Mouse (Mus musculus) hindbrain, embryonic 16.5 days (tissue): ENCODE measurements around the gene Spcs2. TPM values are rescaled to one million over a fixed set of nuclear protein-coding genes. Genes with fewer than 3 reads are reported as not detected.

ENCODE experiments used
- ATAC-seq: fragments of 200-750 bp; cut with Nextera tagmentation; 2 replicates; pipeline ENCODE4 v1.8.0; 2017; ENCODE audit warnings: moderate TSS enrichment, moderate library complexity
- H3K27ac ChIP-seq: fragments of 300-500 bp; sonication (generic); 2 replicates; pipeline ENCODE4 v1.5.1; 2014; ENCODE audit warnings: low read depth, mild to moderate bottlenecking, control low read depth, low read length, moderate library complexity
- H3K27me3 ChIP-seq: fragments of 300-500 bp; sonication (generic); replicated peaks from 2 replicates; pipeline ENCODE4 v1.6.1; 2014; ENCODE audit warnings: low read length; ENCODE audit not compliant: control insufficient read depth, insufficient read depth
- H3K36me3 ChIP-seq: fragments of 300-500 bp; sonication (generic); 2 replicates; pipeline ENCODE4 v1.6.1; 2014; ENCODE audit warnings: mild to moderate bottlenecking, low read length, moderate library complexity, mixed read lengths; ENCODE audit not compliant: control insufficient read depth, insufficient read depth
- H3K4me1 ChIP-seq: fragments of 300-500 bp; sonication (generic); 2 replicates; pipeline ENCODE4 v1.6.1; 2014; ENCODE audit warnings: low read depth, low read length; ENCODE audit not compliant: control insufficient read depth, insufficient read depth
- H3K4me2 ChIP-seq: fragments of 300-500 bp; sonication (generic); 2 replicates; pipeline ENCODE4 v1.6.1; 2014; ENCODE audit warnings: mild to moderate bottlenecking, low read length, control low read depth, moderate library complexity
- H3K4me3 ChIP-seq: fragments of 300-500 bp; sonication (generic); 2 replicates; pipeline ENCODE4 v1.5.1; 2014; ENCODE audit warnings: mild to moderate bottlenecking, low read length, control low read depth, moderate library complexity
- H3K9ac ChIP-seq: fragments of 300-500 bp; sonication (generic); 2 replicates; pipeline ENCODE4 v1.6.1; 2014; ENCODE audit warnings: low read depth, mild to moderate bottlenecking, control low read depth, low read length, moderate library complexity
- H3K9me3 ChIP-seq: fragments of 300-500 bp; sonication (generic); 2 replicates; pipeline ENCODE4 v1.6.1; 2014; ENCODE audit warnings: mild to moderate bottlenecking, low read length, moderate library complexity; ENCODE audit not compliant: control insufficient read depth
- WGBS: fragments of 180-500 bp; shearing (Covaris S2); extraction: QIAGEN DNeasy Blood & Tissue Kit; methylation state at CpG from one replicate; pipeline ENCODE4 v1.1.7; 2014; 5-methylcytosine and 5-hydroxymethylcytosine counted together
- polyA plus RNA-seq: library from polyadenylated mRNA; unstranded; fragments of >200 nt; fragmentation: Nextera tagmentation; extraction: Ambion mirVana; gene quantifications from 2 replicates; pipeline ENCODE4 v1.2.1, GENCODE M21; 2015

The Spcs2 gene
- polyA plus RNA-seq, 1 experiment from 2014 or later: 290 TPM

- Histone ChIP-seq H3K9ac (no peak overlapping the region), H3K27me3 (no peaks in the 10 kb centered on the region), H3K27ac (no peak overlapping the region), H3K4me1 (peaks cover 14% of the 10 kb centered on the region), H3K4me2 (no peak overlapping the region), H3K4me3 (no peak overlapping the region), H3K36me3 (no peaks in the 10 kb centered on the region), H3K9me3 (no peaks in the 10 kb centered on the region)
- ATAC-seq: no peak
- 78% methylated on average over 7 of the region's 7 CpGs for WGBS
Observed at GRCm38 (mm10) chr7:99799118-99799517, 64.1 kb downstream of the Spcs2 start.

DNA sequence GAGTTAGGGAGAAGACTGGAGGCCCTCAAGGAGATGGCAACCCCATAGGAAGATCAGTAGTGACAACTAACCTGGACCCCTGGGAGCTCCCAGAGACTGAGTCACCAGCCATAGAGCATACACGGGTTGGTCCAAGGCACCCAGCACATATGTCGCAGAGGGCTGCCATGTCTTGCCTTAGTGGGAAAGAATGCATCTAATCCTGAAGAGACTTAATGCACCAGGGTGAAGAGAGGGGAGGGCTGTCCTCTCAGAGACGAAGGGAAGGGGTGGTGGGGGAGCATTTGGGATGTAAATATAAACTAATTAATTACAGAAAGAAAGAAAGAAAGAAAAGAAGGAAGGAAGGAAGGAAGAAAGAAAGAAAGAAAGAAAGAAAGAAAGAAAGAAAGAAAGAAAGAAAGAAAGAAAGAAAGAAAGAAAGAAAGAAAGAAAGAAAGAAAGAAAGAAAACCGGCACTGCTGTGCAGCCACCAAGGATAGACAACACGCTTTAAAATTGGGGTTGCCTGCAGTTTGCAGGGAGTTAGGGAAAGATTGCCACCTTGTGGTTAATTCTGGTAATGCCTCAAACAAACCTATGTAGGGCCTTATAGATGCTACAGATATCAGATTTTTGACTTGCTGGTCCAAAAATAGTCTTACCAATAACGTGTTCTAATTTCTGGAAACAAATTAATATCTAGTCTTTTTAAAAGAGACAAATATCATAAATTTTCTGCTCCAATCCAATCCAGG, 65.2 kb downstream of the Spcs2 start:
- Histone ChIP-seq H3K27me3 (no peaks in the 10 kb centered on the region), H3K4me3 (no peak overlapping the region), H3K4me2 (no peak overlapping the region), H3K9me3 (no peaks in the 10 kb centered on the region), H3K27ac (no peak overlapping the region), H3K9ac (no peak overlapping the region), H3K36me3 (no peaks in the 10 kb centered on the region), H3K4me1 (peaks cover 14% of the 10 kb centered on the region)
- ATAC-seq: peak; percentile 79
- WGBS: 31% methylated on average over 6 of the region's 6 CpGs

GRCm38 (mm10) chr7:99797261-99797660, 66.0 kb downstream of the Spcs2 start:
- Histone ChIP-seq H3K27me3 (no peaks in the 10 kb centered on the region), H3K27ac (no peak overlapping the region)

GRCm38 (mm10) chr7:99796471-99796870, 66.8 kb downstream of the Spcs2 start:
- no peak overlapping the region for H3K9ac ChIP-seq
- no peak overlapping the region for H3K4me2 ChIP-seq
- H3K4me3 ChIP-seq: no peak overlapping the region
- H3K27me3 ChIP-seq: no peaks in the 10 kb centered on the region
- no peaks in the 10 kb centered on the region for H3K9me3 ChIP-seq
- no peak overlapping the region for H3K27ac ChIP-seq
- H3K36me3 ChIP-seq: no peaks in the 10 kb centered on the region
- no peak for ATAC-seq
- 65% methylated on average over 3 of the region's 3 CpGs for WGBS
- H3K4me1 ChIP-seq: peaks cover 14% of the 10 kb centered on the region

More at GRCm38 (mm10) chr7:99797261-99797660, 66.0 kb downstream of the Spcs2 start:
- H3K4me1 ChIP-seq: peaks cover 14% of the 10 kb centered on the region
- no peak overlapping the region for H3K4me2 ChIP-seq
- no peaks in the 10 kb centered on the region for H3K36me3 ChIP-seq
- whole genome bisulfite sequencing: 44% methylated on average over 3 of the region's 3 CpGs
- no peak overlapping the region for H3K4me3 ChIP-seq
- no peak overlapping the region for H3K9ac ChIP-seq
- ATAC-seq: no peak
- no peaks in the 10 kb centered on the region for H3K9me3 ChIP-seq

GRCm38 (mm10) chr7:99795192-99795981, 67.9 kb downstream of the Spcs2 start:
- peak; percentile 67 for ATAC-seq
- H3K9ac ChIP-seq: peak overlapping the region; percentile 47; the same call in 1 of the 2 replicates
- no peaks in the 10 kb centered on the region for H3K36me3 ChIP-seq
- H3K27ac ChIP-seq: 0 out of 2 replicates have a peak overlapping the region, but pooled peaks have one; percentile 11
- H3K4me3 ChIP-seq: 0 out of 2 replicates have a peak overlapping the region, but pooled peaks have one; percentile 2
- 11% methylated on average over 17 of the region's 17 CpGs for WGBS
- no peaks in the 10 kb centered on the region for H3K27me3 ChIP-seq
- no peaks in the 10 kb centered on the region for H3K9me3 ChIP-seq
- peak overlapping the region; percentile 36 for H3K4me2 ChIP-seq
- H3K4me1 ChIP-seq: peaks cover 14% of the 10 kb centered on the region

DNA sequence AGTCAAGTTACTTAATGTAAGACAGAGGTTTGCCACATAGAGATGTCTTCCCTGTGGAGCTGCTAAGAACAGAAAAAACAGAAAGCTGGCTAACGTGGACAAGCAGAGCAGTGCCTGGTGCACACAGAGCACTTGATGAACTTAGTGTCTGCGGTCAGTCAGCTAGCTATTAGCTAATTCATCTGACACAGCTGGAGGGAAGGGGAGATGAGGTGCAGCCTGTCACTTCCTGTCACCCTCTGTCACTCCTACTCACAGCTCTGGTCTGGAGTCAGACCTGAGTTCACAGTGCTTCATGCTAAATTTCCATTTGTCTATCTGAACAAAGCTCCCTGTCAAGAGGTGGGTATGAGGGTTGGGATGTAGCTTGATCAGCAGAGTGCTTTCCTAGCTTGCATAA, 69.2 kb downstream of the Spcs2 start:
- Histone ChIP-seq H3K9me3 (no peaks in the 10 kb centered on the region), H3K27me3 (no peaks in the 10 kb centered on the region), H3K36me3 (no peaks in the 10 kb centered on the region), H3K27ac (no peak overlapping the region), H3K4me3 (no peak overlapping the region), H3K9ac (no peak overlapping the region), H3K4me2 (no peak overlapping the region), H3K4me1 (peaks cover 14% of the 10 kb centered on the region)
- 39% methylated on average over 2 of the region's 2 CpGs for WGBS
- ATAC-seq: no peak

GRCm38 (mm10) chr7:99790816-99791215, 72.4 kb downstream of the Spcs2 start:
- H3K27me3 ChIP-seq: no peaks in the 10 kb centered on the region
- H3K4me3 ChIP-seq: no peak overlapping the region
- no peaks in the 10 kb centered on the region for H3K9me3 ChIP-seq
- H3K27ac ChIP-seq: no peak overlapping the region
- no peaks in the 10 kb centered on the region for H3K36me3 ChIP-seq
- H3K4me1 ChIP-seq: peaks cover 8% of the 10 kb centered on the region
- ATAC-seq: no peak
- H3K9ac ChIP-seq: no peak overlapping the region
- H3K4me2 ChIP-seq: no peak overlapping the region
- WGBS: 52% methylated on average over 10 of the region's 10 CpGs

DNA sequence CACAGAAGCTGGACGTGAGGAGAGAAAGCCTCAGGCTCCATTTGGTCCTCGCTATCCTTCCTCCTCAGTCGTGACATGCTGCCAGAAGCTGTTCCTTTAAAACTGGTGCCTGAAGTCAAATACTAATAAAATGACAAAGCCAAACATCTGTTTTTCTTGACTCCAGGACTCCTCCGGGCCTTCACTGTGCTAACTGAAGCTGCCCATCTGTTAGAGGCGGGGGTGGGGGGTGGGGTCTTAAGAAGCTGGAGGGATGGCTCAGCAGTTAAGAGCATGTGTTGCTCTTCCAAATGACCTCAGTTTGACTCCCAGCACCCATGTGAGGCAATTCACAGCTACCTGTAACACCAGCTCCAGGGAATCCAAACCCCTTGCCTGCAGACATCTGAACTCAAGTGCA, 74.7 kb downstream of the Spcs2 start:
- 44% methylated on average over 5 of the region's 5 CpGs for WGBS
- H3K4me2 ChIP-seq: no peak overlapping the region
- H3K27me3 ChIP-seq: no peaks in the 10 kb centered on the region
- no peak for ATAC-seq
- no peaks in the 10 kb centered on the region for H3K36me3 ChIP-seq
- H3K9me3 ChIP-seq: no peaks in the 10 kb centered on the region
- H3K4me3 ChIP-seq: no peak overlapping the region
- no peaks in the 10 kb centered on the region for H3K4me1 ChIP-seq
- no peak overlapping the region for H3K9ac ChIP-seq
- no peak overlapping the region for H3K27ac ChIP-seq

DNA sequence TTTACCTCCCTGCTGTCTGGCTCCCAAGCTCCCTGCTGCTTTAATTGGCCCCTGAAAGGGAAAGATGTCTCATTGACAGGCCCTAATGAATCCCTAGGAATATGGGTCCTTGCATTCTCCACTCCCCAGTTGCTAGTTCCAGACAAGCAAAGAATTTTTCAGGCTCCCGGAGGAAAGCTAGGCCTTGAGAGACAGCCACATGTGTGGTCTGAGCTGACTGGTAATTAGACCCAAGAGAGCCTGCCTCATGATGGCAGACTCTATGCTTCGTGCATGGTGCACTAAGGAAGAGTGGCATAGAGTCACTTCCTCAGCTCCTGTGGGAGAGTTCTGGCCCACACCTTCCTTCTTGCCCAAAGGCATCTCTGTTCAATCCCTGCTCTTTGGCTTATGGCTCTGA, 75.3 kb downstream of the Spcs2 start:
- 20% methylated on average over 2 of the region's 2 CpGs for WGBS
- Histone ChIP-seq H3K4me2 (no peak overlapping the region), H3K4me3 (no peak overlapping the region), H3K9me3 (no peaks in the 10 kb centered on the region), H3K4me1 (no peaks in the 10 kb centered on the region), H3K27me3 (no peaks in the 10 kb centered on the region), H3K27ac (no peak overlapping the region), H3K9ac (no peak overlapping the region), H3K36me3 (no peaks in the 10 kb centered on the region)
- ATAC-seq: no peak
